Mouse (Mus musculus) CH12.LX (cell line): ENCODE results near the gene Has3.
A peak's percentile ranks its signal among the peaks of the same experiment; 100 is the strongest.

Experiments used
- CTCF ChIP-seq, 2 experiments: IDR thresholded peaks in 1 of 2; conservative IDR thresholded peaks in 1 of 2; 2 replicates each; pipeline ENCODE4 v1.5.1; 2011 to 2012; ENCODE audit warnings: low read depth in 2 of 2, low read length in 2 of 2, improper control_type of control experiment in 1 of 2, inconsistent platforms in 1 of 2, mild to moderate bottlenecking in 1 of 2, moderate library complexity in 1 of 2
- E2F4 ChIP-seq: IDR thresholded peaks from 2 replicates; pipeline ENCODE4 v1.6.1; 2011; ENCODE audit warnings: low read depth, low read length, improper control_type of control experiment; ENCODE audit not compliant: insufficient replicate concordance
- ELF1 ChIP-seq: IDR thresholded peaks from 2 replicates; pipeline ENCODE4 v1.6.1; 2014; ENCODE audit warnings: low read depth, mild to moderate bottlenecking, inconsistent platforms, low read length, improper control_type of control experiment
- GABPA ChIP-seq: IDR thresholded peaks from 2 replicates; pipeline ENCODE4 v1.6.1; 2012; ENCODE audit warnings: low read depth, low read length, improper control_type of control experiment, inconsistent platforms; ENCODE audit not compliant: insufficient replicate concordance
- HCFC1 ChIP-seq: IDR thresholded peaks from 2 replicates; pipeline ENCODE4 v1.6.1; 2012; ENCODE audit warnings: low read depth, mild to moderate bottlenecking, inconsistent platforms, low read length, improper control_type of control experiment
- MAX ChIP-seq: IDR thresholded peaks from 2 replicates; pipeline ENCODE4 v1.6.1; 2011; ENCODE audit warnings: low read length, improper control_type of control experiment
- POLR2A ChIP-seq: IDR thresholded peaks from 2 replicates; pipeline ENCODE4 v1.6.1; 2011; ENCODE audit warnings: low read depth, mild to moderate bottlenecking, improper control_type of control experiment, low read length
- POLR2AphosphoS2 ChIP-seq: IDR thresholded peaks from 2 replicates; pipeline ENCODE4 v1.6.1; 2011; ENCODE audit warnings: low read depth, low read length, improper control_type of control experiment
- TBP ChIP-seq: conservative IDR thresholded peaks from 2 replicates; pipeline ENCODE4 v1.6.1; 2011; ENCODE audit warnings: low read depth, low read length, improper control_type of control experiment
- ZMIZ1 ChIP-seq: IDR thresholded peaks from 2 replicates; pipeline ENCODE4 v1.6.1; 2012; ENCODE audit warnings: low read depth, mild to moderate bottlenecking, inconsistent platforms, low read length, improper control_type of control experiment

GRCm38 (mm10) chr8:106893481-106894156 lies 23.6 kb downstream of the Has3 start, which contains the start of gene Utp4:
- TF ChIP-seq TBP (no peak), MAX (peak; percentile 80; the same call in 1 of the 2 replicates), POLR2A (peak; percentile 93), CTCF (conservative IDR thresholded peaks at IDR 0.05 in 1 of 2, IDR thresholded peaks at IDR 0.05 in 1 of 2; ENCODE audit: low read depth in 2 of 2, low read length in 2 of 2) (no peak), POLR2AphosphoS2 (peak; percentile 87), E2F4 (no peak), HCFC1 (peak; percentile 70), ELF1 (peak; percentile 95), ZMIZ1 (peak; percentile 84), GABPA (no peak)
